Mouse (Mus musculus) testis, postnatal 14 days (tissue): ENCODE measurements around the gene Stambp.

Experiments
- DNase-seq: peaks from one replicate; pipeline ENCODE4 v3.0.0; 2021; ENCODE audit warnings: low spot score

Gene Stambp

DNA sequence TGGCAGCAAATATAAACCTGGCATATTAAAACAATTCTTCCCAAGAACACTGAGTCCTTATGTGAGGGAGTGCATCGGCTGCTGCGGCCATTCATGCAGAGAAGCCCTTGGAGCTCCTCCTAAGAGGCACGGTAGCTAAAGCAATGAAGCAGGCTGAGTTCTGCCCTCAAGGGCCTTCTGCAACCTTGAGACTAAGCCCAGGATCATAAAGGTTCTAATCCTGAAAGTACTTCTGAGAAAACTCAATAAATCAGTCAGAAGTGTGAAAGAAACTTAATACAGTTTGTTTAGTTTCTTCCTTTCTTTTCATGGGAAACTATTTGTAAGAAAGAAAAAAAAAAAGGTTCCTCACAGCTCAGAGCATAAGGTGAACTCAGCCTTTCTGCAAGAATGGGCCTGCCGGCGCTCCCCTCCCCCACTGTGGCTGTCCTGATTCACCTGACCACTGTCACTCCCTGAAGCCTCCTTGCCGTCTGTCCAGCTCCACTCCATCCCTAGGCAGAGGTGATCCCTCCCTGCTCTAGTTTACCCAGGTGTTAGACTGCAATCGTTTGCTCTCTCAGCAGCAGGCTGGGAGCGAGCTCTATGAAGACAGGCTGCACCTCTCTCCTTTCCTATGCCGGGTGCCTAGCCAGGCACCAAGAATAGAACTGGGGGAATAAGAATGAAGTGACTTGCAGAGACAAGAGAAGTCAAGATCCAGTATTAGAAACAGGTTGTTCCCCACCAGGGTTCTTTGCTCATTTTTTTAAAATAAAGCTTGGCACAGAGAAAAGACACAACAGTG, 70.8 kb downstream of the Stambp start:
- DNase-seq = no peak

DNA sequence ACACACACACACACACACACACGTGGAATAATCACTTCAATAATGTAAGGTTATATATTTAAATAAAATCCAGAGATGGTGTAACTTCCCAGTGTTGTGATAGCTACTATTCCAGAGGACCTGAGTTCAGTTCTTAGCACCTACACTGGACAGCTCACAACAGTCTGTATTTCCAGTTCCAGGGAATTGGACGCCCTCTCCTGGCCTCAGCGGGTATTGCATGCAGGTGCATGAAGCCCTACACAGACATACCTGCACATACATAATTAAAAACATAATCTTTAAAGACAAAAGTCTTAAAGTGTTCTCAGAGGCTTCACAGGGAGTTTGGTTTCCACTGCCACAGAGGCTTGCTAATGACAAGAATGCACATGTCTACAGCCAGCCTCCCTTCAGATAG, 72.1 kb downstream of the Stambp start:
- no peak for DNase-seq

DNA sequence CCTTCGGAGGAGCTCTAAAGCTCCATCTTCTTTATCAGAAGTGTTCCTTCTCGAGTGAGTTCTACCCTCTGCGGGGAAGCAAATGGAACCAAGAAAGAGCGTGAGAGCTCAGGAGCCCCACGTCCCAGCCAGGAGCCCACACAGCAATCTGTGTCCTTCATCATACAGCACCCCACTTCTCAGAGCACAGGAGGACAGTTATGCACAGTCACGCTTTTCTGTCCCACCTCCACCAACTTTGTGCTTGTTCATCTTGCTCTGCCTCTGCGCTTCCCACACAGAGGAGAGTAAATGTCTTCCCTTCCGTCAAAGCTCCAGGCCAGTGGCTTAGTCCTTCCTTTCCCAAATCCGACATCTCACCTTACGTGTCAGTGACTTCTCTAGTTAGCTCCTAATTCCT, 73.5 kb downstream of the Stambp start:
- no peak for DNase-seq

DNA sequence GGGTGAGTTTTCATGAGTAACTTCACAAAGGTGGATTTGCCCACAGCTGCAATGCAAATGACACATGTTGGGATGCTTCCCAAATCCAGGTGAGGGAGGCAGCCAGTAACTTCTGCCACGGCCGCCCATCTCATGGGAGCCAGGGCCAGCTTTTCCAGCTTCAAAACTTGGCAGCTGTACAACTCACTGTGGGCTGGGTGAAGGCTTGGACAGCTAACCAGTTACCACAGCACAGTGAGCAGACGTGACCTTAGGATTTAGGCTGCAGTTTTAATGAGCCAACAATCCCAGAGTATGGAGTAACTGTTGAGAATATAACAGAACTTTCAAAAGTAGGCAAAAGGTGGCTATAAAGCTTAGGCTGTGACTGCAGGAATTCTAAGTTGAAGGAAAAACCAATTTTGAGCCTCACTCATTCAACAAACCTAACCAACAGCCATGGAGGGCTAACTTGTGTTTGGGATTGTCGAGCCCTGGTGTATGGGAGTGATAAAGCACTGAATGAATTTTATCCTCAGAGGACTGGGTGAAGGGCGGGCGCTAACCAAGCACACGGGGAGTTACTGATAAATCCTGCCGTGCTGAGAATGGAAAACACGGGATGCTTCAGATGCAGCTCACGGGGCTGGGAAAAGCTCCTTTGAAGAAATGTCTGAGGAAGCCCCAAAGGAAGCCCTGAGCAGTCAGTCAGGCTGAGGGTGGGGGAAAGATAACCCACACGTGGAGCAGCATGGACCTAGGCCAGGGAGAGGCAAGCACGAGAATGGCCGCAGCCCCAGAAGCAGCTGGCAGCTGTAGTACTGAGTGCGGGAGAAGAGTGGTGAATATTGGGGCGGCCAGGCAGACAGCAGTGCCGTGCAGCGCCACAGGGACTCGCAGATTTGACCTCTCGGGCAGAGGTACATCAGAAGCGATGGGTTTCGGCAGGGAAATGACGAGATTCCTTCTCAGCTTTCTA, 75.5 kb downstream of the Stambp start:
- DNase-seq = no peak

DNA sequence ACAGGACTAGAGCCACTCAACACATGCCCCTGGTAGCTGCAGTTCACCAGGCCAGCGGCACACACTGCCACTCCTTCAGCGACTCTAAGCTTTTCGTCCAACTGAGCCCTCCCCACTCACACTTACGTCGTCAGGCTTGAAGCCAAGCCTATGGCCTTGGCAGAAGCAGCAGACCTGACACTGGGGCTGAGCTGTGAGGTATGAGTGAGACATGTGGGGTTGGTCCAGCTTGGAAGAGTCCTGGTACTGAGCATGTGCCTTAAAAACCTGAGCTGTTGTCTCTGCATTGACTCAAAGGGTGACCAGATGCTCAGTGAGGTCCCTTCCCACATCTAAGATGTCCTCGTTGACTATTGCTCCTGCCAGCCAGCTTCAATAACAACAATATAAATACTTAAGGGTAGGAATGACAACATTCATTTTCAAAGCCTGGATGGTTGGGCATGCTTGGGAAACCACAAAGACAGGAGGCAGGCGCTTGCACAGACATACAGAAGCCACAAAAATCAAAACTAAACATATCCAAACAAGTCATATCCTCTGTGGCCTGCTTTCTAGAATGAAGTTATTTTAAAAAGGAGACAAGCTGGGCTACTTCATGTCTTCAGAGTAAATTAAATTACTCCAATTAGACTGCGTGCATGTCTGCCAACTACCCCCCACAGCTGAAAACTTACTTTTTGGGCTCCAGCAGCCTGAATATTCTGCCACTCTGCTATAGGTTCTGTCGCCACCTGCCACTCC, 76.3 kb downstream of the Stambp start:
- DNase-seq = no peak
